Mouse (Mus musculus): ENCODE results near the gene Crtc3. TPM values are rescaled to one million over a fixed set of nuclear protein-coding genes. Genes with fewer than 3 reads are reported as not detected.

Gene Crtc3
- polyA plus RNA-seq, 1 experiment from 2014 or later = 14.0 TPM

- DNase-seq (peak; percentile 36), ATAC-seq (ENCODE audit: low FRiP score, low TSS enrichment) (no peak)
- Histone ChIP-seq H3K36me3 (ENCODE audit: control insufficient read depth, insufficient read depth, low read length) (no peaks in the 10 kb centered on the region), H3K9ac (replicated peaks; ENCODE audit: low read length) (no peak overlapping the region), H3K27me3 (ENCODE audit: control insufficient read depth, insufficient read depth, low read length) (no peaks in the 10 kb centered on the region), H3K4me2 (ENCODE audit: low read length) (no peak overlapping the region), H3K9me3 (ENCODE audit: control insufficient read depth, low read length) (no peaks in the 10 kb centered on the region), H3K4me3 (replicated peaks; ENCODE audit: low read depth, low read length) (no peak overlapping the region), H3K27ac (replicated peaks; ENCODE audit: low read depth, low read length) (no peak overlapping the region), H3K4me1 (ENCODE audit: control insufficient read depth, insufficient read depth, low read length) (no peaks in the 10 kb centered on the region)
- 68% methylated on average over 14 of the region's 14 CpGs for WGBS
Observed at GRCm38 (mm10) chr7:80577417-80577980, 111.2 kb downstream of the Crtc3 start.

DNA sequence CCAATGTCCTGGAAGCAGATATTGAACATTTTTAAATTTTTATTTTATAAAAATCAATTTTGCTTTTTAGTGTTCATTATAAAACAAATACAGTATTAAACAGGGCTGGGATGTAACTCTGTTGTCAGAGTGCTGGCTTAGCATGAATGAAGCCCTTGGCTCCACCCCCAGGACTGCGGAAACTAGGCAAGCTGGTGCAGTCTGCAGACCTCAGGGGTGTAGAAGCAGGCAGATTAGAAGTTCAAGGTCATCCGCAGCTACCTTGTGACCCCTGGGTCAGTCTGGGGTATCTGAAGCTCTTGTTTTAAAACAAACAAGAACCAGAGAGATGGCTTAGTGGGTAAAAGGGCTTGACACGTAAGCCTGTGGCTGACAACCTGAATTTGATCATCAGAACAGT, 112.1 kb downstream of the Crtc3 start:
- no peaks in the 10 kb centered on the region for H3K27me3 ChIP-seq (ENCODE audit: control insufficient read depth, insufficient read depth, low read length)
- H3K9me3 ChIP-seq (ENCODE audit: control insufficient read depth, low read length) = no peaks in the 10 kb centered on the region
- no peak overlapping the region for H3K4me3 ChIP-seq (replicated peaks; ENCODE audit: low read depth, low read length)
- no peak overlapping the region for H3K27ac ChIP-seq (replicated peaks; ENCODE audit: low read depth, low read length)
- no peaks in the 10 kb centered on the region for H3K36me3 ChIP-seq (ENCODE audit: control insufficient read depth, insufficient read depth, low read length)
- no peaks in the 10 kb centered on the region for H3K4me1 ChIP-seq (ENCODE audit: control insufficient read depth, insufficient read depth, low read length)
- no peak overlapping the region for H3K4me2 ChIP-seq (ENCODE audit: low read length)
- DNase-seq (no peak), ATAC-seq (ENCODE audit: low FRiP score, low TSS enrichment) (no peak)
- no peak overlapping the region for H3K9ac ChIP-seq (replicated peaks; ENCODE audit: low read length)
- 62% methylated on average over 3 of the region's 3 CpGs for WGBS

- WGBS = 88% methylated on average over 9 of the region's 9 CpGs
- H3K27me3 ChIP-seq (ENCODE audit: control insufficient read depth, insufficient read depth, low read length) = no peaks in the 10 kb centered on the region
- H3K4me3 ChIP-seq (replicated peaks; ENCODE audit: low read depth, low read length) = no peak overlapping the region
- H3K36me3 ChIP-seq (ENCODE audit: control insufficient read depth, insufficient read depth, low read length) = no peaks in the 10 kb centered on the region
- H3K9ac ChIP-seq (replicated peaks; ENCODE audit: low read length) = no peak overlapping the region
- no peak for DNase-seq
- H3K9me3 ChIP-seq (ENCODE audit: control insufficient read depth, low read length) = no peaks in the 10 kb centered on the region
- no peak for ATAC-seq (ENCODE audit: low FRiP score, low TSS enrichment)
- H3K27ac ChIP-seq (replicated peaks; ENCODE audit: low read depth, low read length) = no peak overlapping the region
- H3K4me1 ChIP-seq (ENCODE audit: control insufficient read depth, insufficient read depth, low read length) = 0 out of 2 replicates have a peak, but pooled peaks cover 7% of the 10 kb centered on the region
- H3K4me2 ChIP-seq (ENCODE audit: low read length) = no peak overlapping the region
Observed at GRCm38 (mm10) chr7:80575750-80576149, 112.9 kb downstream of the Crtc3 start.

DNA sequence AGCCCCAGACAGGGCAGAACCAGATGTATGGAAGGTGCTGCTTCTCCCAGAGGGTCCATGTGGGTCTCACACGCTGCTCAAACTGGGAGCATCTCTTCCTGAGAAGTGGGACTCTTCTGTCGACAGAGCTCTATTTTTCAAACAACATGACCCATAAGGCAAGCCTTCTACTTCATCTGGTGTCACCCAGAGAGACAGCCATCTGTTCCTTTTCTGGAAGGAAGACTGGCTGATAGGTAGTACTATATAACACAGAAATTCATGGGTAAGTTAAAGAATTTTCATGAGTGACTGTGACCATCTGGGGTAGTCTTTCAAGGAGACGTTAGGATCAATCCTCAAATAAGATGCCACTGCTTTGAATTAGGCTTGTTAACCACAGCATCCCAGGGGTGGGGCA, 115.6 kb downstream of the Crtc3 start:
- Histone ChIP-seq H3K4me2 (ENCODE audit: low read length) (no peak overlapping the region), H3K27me3 (ENCODE audit: control insufficient read depth, insufficient read depth, low read length) (no peaks in the 10 kb centered on the region), H3K9me3 (ENCODE audit: control insufficient read depth, low read length) (no peaks in the 10 kb centered on the region), H3K4me1 (ENCODE audit: control insufficient read depth, insufficient read depth, low read length) (0 out of 2 replicates have a peak, but pooled peaks cover 10% of the 10 kb centered on the region), H3K27ac (replicated peaks; ENCODE audit: low read depth, low read length) (no peak overlapping the region), H3K4me3 (replicated peaks; ENCODE audit: low read depth, low read length) (no peak overlapping the region), H3K36me3 (ENCODE audit: control insufficient read depth, insufficient read depth, low read length) (no peaks in the 10 kb centered on the region), H3K9ac (replicated peaks; ENCODE audit: low read length) (no peak overlapping the region)
- DNase-seq (no peak), ATAC-seq (ENCODE audit: low FRiP score, low TSS enrichment) (no peak)
- WGBS = 64% methylated on average over 3 of the region's 3 CpGs

DNA sequence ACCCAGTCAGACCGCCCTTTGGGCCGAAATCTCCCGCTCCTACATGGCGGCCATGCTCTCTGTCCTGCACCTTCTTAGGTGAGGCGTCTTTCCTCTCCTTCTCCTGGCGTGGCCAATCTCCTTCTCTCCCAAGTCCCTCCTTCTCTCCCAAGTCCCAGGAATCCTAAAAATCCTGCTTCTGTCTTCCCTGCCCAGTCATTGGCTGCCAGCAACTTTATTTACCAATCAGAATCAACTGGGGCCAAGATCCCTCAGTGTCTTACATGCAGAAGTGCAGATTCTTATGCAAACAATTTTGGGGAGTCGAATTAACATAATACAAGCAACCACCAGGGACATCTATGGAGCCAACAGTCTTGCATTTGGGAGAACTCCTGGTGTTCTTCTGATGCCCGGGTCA, 120.7 kb downstream of the Crtc3 start:
- no peak overlapping the region for H3K27ac ChIP-seq (replicated peaks; ENCODE audit: low read depth, low read length)
- 83% methylated on average over 8 of the region's 8 CpGs for WGBS
- H3K9me3 ChIP-seq (ENCODE audit: control insufficient read depth, low read length) = no peaks in the 10 kb centered on the region
- H3K36me3 ChIP-seq (ENCODE audit: control insufficient read depth, insufficient read depth, low read length) = no peaks in the 10 kb centered on the region
- ATAC-seq (ENCODE audit: low FRiP score, low TSS enrichment) (no peak), DNase-seq (no peak)
- H3K4me2 ChIP-seq (ENCODE audit: low read length) = no peak overlapping the region
- H3K4me1 ChIP-seq (ENCODE audit: control insufficient read depth, insufficient read depth, low read length) = 0 out of 2 replicates have a peak, but pooled peaks cover 10% of the 10 kb centered on the region
- H3K27me3 ChIP-seq (ENCODE audit: control insufficient read depth, insufficient read depth, low read length) = no peaks in the 10 kb centered on the region
- H3K9ac ChIP-seq (replicated peaks; ENCODE audit: low read length) = no peak overlapping the region
- no peak overlapping the region for H3K4me3 ChIP-seq (replicated peaks; ENCODE audit: low read depth, low read length)

- no peaks in the 10 kb centered on the region for H3K27me3 ChIP-seq (ENCODE audit: control insufficient read depth, insufficient read depth, low read length)
- no peaks in the 10 kb centered on the region for H3K36me3 ChIP-seq (ENCODE audit: control insufficient read depth, insufficient read depth, low read length)
- DNase-seq (no peak), ATAC-seq (ENCODE audit: low FRiP score, low TSS enrichment) (no peak)
- WGBS = 79% methylated on average over 5 of the region's 5 CpGs
- H3K4me1 ChIP-seq (ENCODE audit: control insufficient read depth, insufficient read depth, low read length) = no peaks in the 10 kb centered on the region
- H3K9ac ChIP-seq (replicated peaks; ENCODE audit: low read length) = no peak overlapping the region
- H3K4me2 ChIP-seq (ENCODE audit: low read length) = no peak overlapping the region
- no peaks in the 10 kb centered on the region for H3K9me3 ChIP-seq (ENCODE audit: control insufficient read depth, low read length)
- no peak overlapping the region for H3K27ac ChIP-seq (replicated peaks; ENCODE audit: low read depth, low read length)
- H3K4me3 ChIP-seq (replicated peaks; ENCODE audit: low read depth, low read length) = no peak overlapping the region
Observed at GRCm38 (mm10) chr7:80561931-80562330, 126.7 kb downstream of the Crtc3 start.

DNA sequence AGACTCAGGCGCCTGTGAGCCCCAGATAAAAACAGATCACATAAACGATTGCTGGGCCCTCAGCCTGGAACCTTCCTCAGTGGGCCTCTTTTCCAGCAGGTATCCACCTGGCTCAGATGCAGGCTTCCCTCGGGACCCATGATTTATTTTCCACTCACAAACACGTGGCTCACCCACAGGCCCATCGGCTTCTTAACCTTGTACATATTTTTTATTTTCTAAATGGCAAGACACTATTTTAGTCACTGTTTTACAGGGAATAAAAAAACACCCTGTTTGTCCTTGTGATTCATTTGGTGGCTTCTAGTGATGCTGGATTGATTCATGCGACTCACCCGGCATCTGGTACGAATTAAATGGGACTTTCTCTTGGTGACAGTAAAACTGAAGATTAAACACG, 127.4 kb downstream of the Crtc3 start:
- WGBS = 85% methylated on average over 9 of the region's 9 CpGs

DNA sequence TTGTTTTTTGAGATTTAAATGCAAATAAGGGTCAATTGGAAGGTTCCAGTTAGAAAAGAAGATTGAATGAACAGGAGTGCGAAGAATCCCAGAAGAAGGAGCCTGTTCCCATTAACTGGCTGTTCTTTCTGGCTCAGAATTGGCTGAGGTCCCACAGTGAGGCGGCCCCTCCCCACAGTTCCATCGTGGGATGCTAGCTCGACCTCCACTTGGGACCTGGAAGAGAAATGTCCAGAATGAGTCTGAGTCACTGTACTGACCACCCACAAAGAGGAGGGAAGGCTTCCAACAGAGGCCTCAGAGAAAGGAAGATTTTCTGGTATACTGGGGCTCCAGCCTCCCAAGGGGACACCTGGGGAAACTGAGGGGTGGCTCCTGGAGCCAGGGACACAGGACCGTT, 130.1 kb downstream of the Crtc3 start:
- WGBS = 69% methylated on average over 5 of the region's 5 CpGs
- no peak for ATAC-seq (ENCODE audit: low FRiP score, low TSS enrichment)
- no peaks in the 10 kb centered on the region for H3K27me3 ChIP-seq (ENCODE audit: control insufficient read depth, insufficient read depth, low read length)
- DNase-seq = no peak
- H3K4me2 ChIP-seq (ENCODE audit: low read length) = no peak overlapping the region
- H3K9ac ChIP-seq (replicated peaks; ENCODE audit: low read length) = no peak overlapping the region
- no peaks in the 10 kb centered on the region for H3K36me3 ChIP-seq (ENCODE audit: control insufficient read depth, insufficient read depth, low read length)
- no peaks in the 10 kb centered on the region for H3K9me3 ChIP-seq (ENCODE audit: control insufficient read depth, low read length)
- no peak overlapping the region for H3K27ac ChIP-seq (replicated peaks; ENCODE audit: low read depth, low read length)
- H3K4me1 ChIP-seq (ENCODE audit: control insufficient read depth, insufficient read depth, low read length) = no peaks in the 10 kb centered on the region
- no peak overlapping the region for H3K4me3 ChIP-seq (replicated peaks; ENCODE audit: low read depth, low read length)

More for the DNA sequence above, 127.4 kb downstream of the Crtc3 start:
- H3K4me2 ChIP-seq (ENCODE audit: low read length) = no peak overlapping the region
- H3K27ac ChIP-seq (replicated peaks; ENCODE audit: low read depth, low read length) = no peak overlapping the region
- H3K36me3 ChIP-seq (ENCODE audit: control insufficient read depth, insufficient read depth, low read length) = no peaks in the 10 kb centered on the region
- no peaks in the 10 kb centered on the region for H3K9me3 ChIP-seq (ENCODE audit: control insufficient read depth, low read length)
- no peak overlapping the region for H3K9ac ChIP-seq (replicated peaks; ENCODE audit: low read length)
- H3K27me3 ChIP-seq (ENCODE audit: control insufficient read depth, insufficient read depth, low read length) = no peaks in the 10 kb centered on the region
- H3K4me3 ChIP-seq (replicated peaks; ENCODE audit: low read depth, low read length) = no peak overlapping the region
- ATAC-seq (ENCODE audit: low FRiP score, low TSS enrichment) = no peak
- H3K4me1 ChIP-seq (ENCODE audit: control insufficient read depth, insufficient read depth, low read length) = no peaks in the 10 kb centered on the region
- DNase-seq = no peak

GRCm38 (mm10) chr7:80558101-80558500, 130.6 kb downstream of the Crtc3 start:
- Histone ChIP-seq H3K4me3 (replicated peaks; ENCODE audit: low read depth, low read length) (no peak overlapping the region), H3K27me3 (ENCODE audit: control insufficient read depth, insufficient read depth, low read length) (no peaks in the 10 kb centered on the region), H3K4me1 (ENCODE audit: control insufficient read depth, insufficient read depth, low read length) (no peaks in the 10 kb centered on the region), H3K9me3 (ENCODE audit: control insufficient read depth, low read length) (no peaks in the 10 kb centered on the region), H3K27ac (replicated peaks; ENCODE audit: low read depth, low read length) (no peak overlapping the region), H3K4me2 (ENCODE audit: low read length) (no peak overlapping the region), H3K9ac (replicated peaks; ENCODE audit: low read length) (no peak overlapping the region), H3K36me3 (ENCODE audit: control insufficient read depth, insufficient read depth, low read length) (no peaks in the 10 kb centered on the region)
- DNase-seq (no peak), ATAC-seq (ENCODE audit: low FRiP score, low TSS enrichment) (no peak)
- WGBS = 64% methylated on average over 8 of the region's 8 CpGs
